Mouse (Mus musculus): ENCODE data around the gene Gls2. TPM values are rescaled to one million over a fixed set of nuclear protein-coding genes. Genes with fewer than 3 reads are reported as not detected.
A peak's percentile ranks its signal among the peaks of the same experiment; 100 is the strongest.

The Gls2 gene
- total and polyA plus RNA-seq, 2 experiments from 2014 or later = 0.33 TPM; not detected in 1

DNA sequence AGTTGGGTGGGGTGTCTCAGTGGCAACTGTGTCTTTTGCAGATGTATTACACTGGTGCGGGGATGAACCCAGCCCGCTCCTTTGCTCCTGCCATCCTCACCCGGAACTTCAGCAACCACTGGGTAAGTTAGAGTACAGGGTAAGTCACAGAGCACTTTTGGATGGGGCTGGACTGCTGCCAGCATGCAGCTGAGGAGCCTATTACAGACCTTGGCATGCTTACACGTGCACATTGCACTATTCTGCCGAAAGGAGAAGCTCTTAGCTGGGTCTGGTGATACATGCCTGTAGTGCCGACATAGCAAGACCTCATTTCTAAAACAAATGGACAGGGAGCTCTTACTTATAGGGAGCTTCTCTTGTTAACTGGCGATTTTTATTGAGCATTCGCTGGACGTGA is 33.3 kb downstream of the Gls2 start:
- no peak for TF ChIP-seq CTCF (IDR thresholded peaks at IDR 0.05; ENCODE audit: low read depth)
- no peak for TF ChIP-seq EP300 (IDR thresholded peaks at IDR 0.05; ENCODE audit: low read depth)
- no peak for ATAC-seq (ENCODE audit: insufficient read depth, low read depth)
- 61% methylated on average over 9 of the region's 9 CpGs for WGBS

GRCm38 (mm10) chr10:128228009-128228408 is 33.8 kb downstream of the Gls2 start:
- 89% methylated on average over 8 of the region's 8 CpGs for WGBS
- H3K4me3 ChIP-seq (ENCODE audit: low read depth, low read length) = no peak overlapping the region
- no peaks in the 10 kb centered on the region for H3K36me3 ChIP-seq (replicated peaks; ENCODE audit: control insufficient read depth, insufficient read depth, low read length)
- no peak for TF ChIP-seq CTCF (IDR thresholded peaks at IDR 0.05; ENCODE audit: low read depth)
- TF ChIP-seq EP300 (IDR thresholded peaks at IDR 0.05; ENCODE audit: low read depth) = no peak
- ATAC-seq (ENCODE audit: insufficient read depth, low read depth) (no peak), DNase-seq (ENCODE audit: low spot score) (no peak)
- H3K4me1 ChIP-seq (ENCODE audit: control insufficient read depth, insufficient read depth) = peaks cover 5% of the 10 kb centered on the region; the same call in 1 of the 2 replicates
- H3K9me3 ChIP-seq (replicated peaks; ENCODE audit: control insufficient read depth, low read length) = no peaks in the 10 kb centered on the region
- no peak overlapping the region for H3K27ac ChIP-seq (ENCODE audit: low read depth)
- no peaks in the 10 kb centered on the region for H3K27me3 ChIP-seq (ENCODE audit: control insufficient read depth, insufficient read depth, low read length)
- H3K9ac ChIP-seq (replicated peaks; ENCODE audit: low read depth, low read length) = no peak overlapping the region
- H3K4me2 ChIP-seq (ENCODE audit: low read depth, low read length) = no peak overlapping the region

More for the DNA sequence above, 33.3 kb downstream of the Gls2 start:
- no peaks in the 10 kb centered on the region for H3K36me3 ChIP-seq (replicated peaks; ENCODE audit: control insufficient read depth, insufficient read depth, low read length)
- H3K4me3 ChIP-seq (ENCODE audit: low read depth, low read length) = no peak overlapping the region
- H3K4me1 ChIP-seq (ENCODE audit: control insufficient read depth, insufficient read depth) = peaks cover 5% of the 10 kb centered on the region; the same call in 1 of the 2 replicates
- H3K27ac ChIP-seq (ENCODE audit: low read depth) = no peak overlapping the region
- no peak for DNase-seq (ENCODE audit: low spot score)
- H3K9ac ChIP-seq (replicated peaks; ENCODE audit: low read depth, low read length) = no peak overlapping the region
- no peaks in the 10 kb centered on the region for H3K27me3 ChIP-seq (ENCODE audit: control insufficient read depth, insufficient read depth, low read length)
- no peaks in the 10 kb centered on the region for H3K9me3 ChIP-seq (replicated peaks; ENCODE audit: control insufficient read depth, low read length)
- H3K4me2 ChIP-seq (ENCODE audit: low read depth, low read length) = no peak overlapping the region

- TF ChIP-seq EP300 (IDR thresholded peaks at IDR 0.05; ENCODE audit: low read depth) (no peak), CTCF (IDR thresholded peaks at IDR 0.05; ENCODE audit: low read depth) (no peak)
- Histone ChIP-seq H3K27ac (ENCODE audit: low read depth) (no peak overlapping the region), H3K4me2 (ENCODE audit: low read depth, low read length) (no peak overlapping the region), H3K4me3 (ENCODE audit: low read depth, low read length) (no peak overlapping the region), H3K27me3 (ENCODE audit: control insufficient read depth, insufficient read depth, low read length) (no peaks in the 10 kb centered on the region), H3K9me3 (replicated peaks; ENCODE audit: control insufficient read depth, low read length) (no peaks in the 10 kb centered on the region), H3K36me3 (replicated peaks; ENCODE audit: control insufficient read depth, insufficient read depth, low read length) (no peaks in the 10 kb centered on the region), H3K4me1 (ENCODE audit: control insufficient read depth, insufficient read depth) (peaks cover 5% of the 10 kb centered on the region; the same call in 1 of the 2 replicates), H3K9ac (replicated peaks; ENCODE audit: low read depth, low read length) (no peak overlapping the region)
- no peak for ATAC-seq (ENCODE audit: insufficient read depth, low read depth)
- WGBS = 83% methylated on average over 12 of the region's 12 CpGs
- no peak for DNase-seq (ENCODE audit: low spot score)
Measured at GRCm38 (mm10) chr10:128230582-128230981, 36.3 kb downstream of the Gls2 start.

DNA sequence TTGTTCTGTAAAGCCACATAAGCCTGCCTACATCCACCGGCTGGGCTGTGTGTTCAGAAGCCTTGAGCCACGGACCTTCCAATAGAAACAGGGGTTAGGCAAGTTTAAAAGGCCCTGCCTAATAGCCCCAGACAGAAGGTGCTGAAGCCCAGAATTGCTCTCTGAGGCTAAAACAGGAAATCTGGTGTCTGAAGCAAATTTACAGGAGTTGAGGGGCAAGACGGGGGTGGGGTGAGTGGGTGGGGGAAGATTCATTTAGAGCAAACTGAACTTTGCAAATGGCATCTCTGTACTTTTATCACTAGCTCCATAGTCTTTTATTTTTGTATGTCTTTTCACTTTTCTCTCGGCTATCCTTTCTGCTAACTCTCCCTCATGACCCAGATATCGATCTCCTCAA is 36.9 kb downstream of the Gls2 start:
- Histone ChIP-seq H3K27me3 (ENCODE audit: control insufficient read depth, insufficient read depth, low read length) (no peaks in the 10 kb centered on the region), H3K27ac (ENCODE audit: low read depth) (peak overlapping the region; percentile 86), H3K9ac (replicated peaks; ENCODE audit: low read depth, low read length) (0 out of 2 replicates have a peak overlapping the region, but pooled peaks have one; percentile 65), H3K4me2 (ENCODE audit: low read depth, low read length) (peak overlapping the region; percentile 86), H3K4me1 (ENCODE audit: control insufficient read depth, insufficient read depth) (peaks cover 5% of the 10 kb centered on the region; the same call in 1 of the 2 replicates), H3K4me3 (ENCODE audit: low read depth, low read length) (peak overlapping the region; percentile 80), H3K36me3 (replicated peaks; ENCODE audit: control insufficient read depth, insufficient read depth, low read length) (no peaks in the 10 kb centered on the region), H3K9me3 (replicated peaks; ENCODE audit: control insufficient read depth, low read length) (no peaks in the 10 kb centered on the region)
- no peak for TF ChIP-seq EP300 (IDR thresholded peaks at IDR 0.05; ENCODE audit: low read depth)
- TF ChIP-seq CTCF (IDR thresholded peaks at IDR 0.05; ENCODE audit: low read depth) = no peak
- ATAC-seq (ENCODE audit: insufficient read depth, low read depth) (no peak), DNase-seq (ENCODE audit: low spot score) (no peak)
- 21% methylated on average over 5 of the region's 5 CpGs for WGBS

GRCm38 (mm10) chr10:128231697-128232419 is 37.6 kb downstream of the Gls2 start, which contains the start of gene Timeless:
Gene Timeless (plus strand): TSS chr10:128232065.
- DNase-seq (ENCODE audit: low spot score) (peak; percentile 76), ATAC-seq (ENCODE audit: insufficient read depth, low read depth) (peak; percentile 92)
- Histone ChIP-seq H3K4me3 (ENCODE audit: low read depth, low read length) (peak within 1 kb of the TSS; percentile 80), H3K27me3 (ENCODE audit: control insufficient read depth, insufficient read depth, low read length) (no peaks in the 10 kb centered on the region), H3K36me3 (replicated peaks; ENCODE audit: control insufficient read depth, insufficient read depth, low read length) (no peaks in the 10 kb centered on the region), H3K27ac (ENCODE audit: low read depth) (peak within 1 kb of the TSS; percentile 86), H3K9me3 (replicated peaks; ENCODE audit: control insufficient read depth, low read length) (no peaks in the 10 kb centered on the region), H3K4me2 (ENCODE audit: low read depth, low read length) (peak within 1 kb of the TSS; percentile 86), H3K9ac (replicated peaks; ENCODE audit: low read depth, low read length) (peak within 1 kb of the TSS; percentile 65), H3K4me1 (ENCODE audit: control insufficient read depth, insufficient read depth) (peaks cover 5% of the 10 kb centered on the region; the same call in 1 of the 2 replicates)
- under 1% methylated on average over 56 of the region's 58 CpGs for WGBS
- TF ChIP-seq CTCF (IDR thresholded peaks at IDR 0.05; ENCODE audit: low read depth) (no peak), EP300 (IDR thresholded peaks at IDR 0.05; ENCODE audit: low read depth) (no peak)

All from heart, postnatal 0 days (tissue).